Mouse (Mus musculus) lung, adult 2 months (tissue): ENCODE results near the gene Dpf1.

Experiments
- CTCF ChIP-seq: fragments of 200-500 bp; IDR thresholded peaks from 2 replicates; pipeline ENCODE4 v1.5.1; 2011; ENCODE audit warnings: mild to moderate bottlenecking, low read length, control low read depth; ENCODE audit not compliant: insufficient read depth
- POLR2A ChIP-seq: fragments of 200-500 bp; IDR thresholded peaks from 2 replicates; pipeline ENCODE4 v1.6.1; 2011; ENCODE audit warnings: low read depth, mild to moderate bottlenecking, control low read depth, low read length, borderline replicate concordance; ENCODE audit errors: extremely low read depth

DNA sequence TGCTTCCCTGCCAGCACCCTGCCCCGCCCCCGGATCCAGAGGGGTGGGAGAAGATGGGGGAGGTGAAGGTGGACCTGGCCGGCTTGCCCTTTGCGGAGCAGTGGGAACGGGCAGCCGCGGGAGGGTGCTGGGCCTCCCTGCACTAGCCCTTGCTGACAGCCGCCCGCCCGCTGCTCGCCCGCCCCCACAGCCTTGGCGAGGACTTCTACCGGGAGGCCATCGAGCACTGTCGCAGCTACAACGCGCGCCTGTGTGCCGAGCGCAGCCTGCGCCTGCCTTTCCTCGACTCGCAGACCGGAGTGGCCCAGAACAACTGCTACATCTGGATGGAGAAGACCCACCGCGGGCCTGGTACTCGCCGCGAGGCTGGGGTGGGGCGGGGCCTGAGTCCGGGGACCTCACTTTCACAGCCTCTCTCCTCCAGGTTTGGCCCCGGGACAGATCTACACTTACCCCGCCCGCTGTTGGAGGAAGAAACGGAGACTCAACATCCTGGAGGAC, 5.5 kb downstream of the Dpf1 start:
- TF ChIP-seq CTCF: no peak
- TF ChIP-seq POLR2A: no peak
